Mouse (Mus musculus): ENCODE results near the gene Nup93. TPM values are rescaled to one million over a fixed set of nuclear protein-coding genes. Genes with fewer than 3 reads are reported as not detected.

The Nup93 gene
- polyA plus RNA-seq, 1 experiment from 2014 or later = 58.4 TPM

DNA sequence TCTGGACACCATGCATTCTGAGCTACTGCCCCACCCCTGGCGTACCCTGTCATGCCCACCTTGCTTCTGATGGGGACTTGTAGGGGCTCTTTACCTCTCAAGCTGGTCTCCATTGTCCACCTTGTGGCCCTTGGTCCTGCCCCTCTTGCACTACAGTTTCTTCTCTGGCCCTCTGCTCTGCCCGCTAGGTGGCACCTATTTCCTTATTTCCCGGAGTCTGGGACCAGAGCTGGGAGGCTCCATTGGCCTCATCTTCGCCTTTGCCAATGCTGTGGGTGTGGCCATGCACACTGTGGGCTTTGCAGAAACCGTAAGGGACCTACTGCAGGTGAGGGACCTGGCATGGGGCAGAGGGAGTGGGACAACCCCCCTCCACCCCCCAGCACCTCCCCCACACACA is 119.0 kb downstream of the Nup93 start:
- WGBS = 45% methylated on average over 5 of the region's 5 CpGs
- H3K4me1 ChIP-seq (ENCODE audit: control insufficient read depth, insufficient read depth, low read length) = no peaks in the 10 kb centered on the region

DNA sequence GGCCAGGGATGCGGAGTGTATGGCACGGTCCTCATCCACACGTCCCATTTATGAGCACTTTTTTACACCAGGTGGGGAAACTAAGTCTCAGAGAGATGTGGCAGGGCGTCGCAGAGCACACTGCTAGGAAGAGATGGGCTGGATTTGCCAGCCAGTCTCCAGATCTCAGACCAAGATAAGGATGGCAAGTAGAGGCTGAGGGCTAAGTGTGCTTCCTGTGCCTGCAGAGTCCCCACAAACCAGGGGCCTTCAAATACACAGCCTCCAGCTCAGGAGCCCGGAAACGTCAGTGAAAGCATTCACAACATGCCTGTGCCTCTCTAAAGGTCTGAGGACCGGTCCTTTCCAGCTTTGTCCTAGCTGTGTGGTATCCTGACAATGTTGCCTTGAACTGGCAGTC is 123.2 kb downstream of the Nup93 start:
- Histone ChIP-seq H3K27ac (ENCODE audit: low read depth, low read length) (no peak overlapping the region), H3K9me3 (ENCODE audit: control insufficient read depth, low read length) (no peaks in the 10 kb centered on the region), H3K9ac (replicated peaks; ENCODE audit: low read depth, low read length) (no peak overlapping the region), H3K27me3 (ENCODE audit: control insufficient read depth, insufficient read depth, low read length) (no peaks in the 10 kb centered on the region), H3K4me1 (ENCODE audit: control insufficient read depth, insufficient read depth, low read length) (no peaks in the 10 kb centered on the region), H3K4me2 (ENCODE audit: low read depth, low read length) (no peak overlapping the region), H3K36me3 (ENCODE audit: control insufficient read depth, insufficient read depth, low read length) (no peaks in the 10 kb centered on the region), H3K4me3 (ENCODE audit: low read depth, low read length) (no peak overlapping the region)
- 81% methylated on average over 8 of the region's 8 CpGs for WGBS
- ATAC-seq (ENCODE audit: low read depth) = no peak

More for the DNA sequence above, 119.0 kb downstream of the Nup93 start:
- Histone ChIP-seq H3K9me3 (ENCODE audit: control insufficient read depth, low read length) (no peaks in the 10 kb centered on the region), H3K4me2 (ENCODE audit: low read depth, low read length) (no peak overlapping the region), H3K27me3 (ENCODE audit: control insufficient read depth, insufficient read depth, low read length) (no peaks in the 10 kb centered on the region), H3K9ac (replicated peaks; ENCODE audit: low read depth, low read length) (no peak overlapping the region), H3K36me3 (ENCODE audit: control insufficient read depth, insufficient read depth, low read length) (no peaks in the 10 kb centered on the region), H3K27ac (ENCODE audit: low read depth, low read length) (no peak overlapping the region), H3K4me3 (ENCODE audit: low read depth, low read length) (no peak overlapping the region)
- ATAC-seq (ENCODE audit: low read depth) = no peak

DNA sequence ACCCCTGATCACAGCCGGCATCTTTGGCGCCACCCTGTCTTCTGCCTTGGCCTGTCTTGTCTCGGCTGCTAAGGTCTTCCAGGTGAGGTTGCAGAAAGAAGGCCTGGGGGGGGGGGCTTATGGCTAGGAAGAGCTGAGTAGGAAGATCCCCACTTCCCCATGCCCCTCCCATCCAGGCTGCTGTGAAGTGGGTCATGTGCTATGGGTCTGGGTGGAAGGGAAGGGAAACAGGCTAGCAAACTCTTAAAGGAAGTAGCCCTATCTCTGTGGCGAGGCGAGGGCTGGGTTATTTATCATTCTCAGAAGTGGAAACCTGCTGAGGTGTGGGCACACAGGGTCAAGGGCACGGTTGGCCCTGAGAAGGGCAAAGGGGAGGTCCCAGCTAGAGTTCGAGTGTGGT is 126.4 kb downstream of the Nup93 start:
- no peaks in the 10 kb centered on the region for H3K27me3 ChIP-seq (ENCODE audit: control insufficient read depth, insufficient read depth, low read length)
- H3K4me1 ChIP-seq (ENCODE audit: control insufficient read depth, insufficient read depth, low read length) = no peaks in the 10 kb centered on the region
- no peak overlapping the region for H3K4me2 ChIP-seq (ENCODE audit: low read depth, low read length)
- 87% methylated on average over 7 of the region's 7 CpGs for WGBS
- no peak overlapping the region for H3K4me3 ChIP-seq (ENCODE audit: low read depth, low read length)
- no peak overlapping the region for H3K9ac ChIP-seq (replicated peaks; ENCODE audit: low read depth, low read length)
- no peak for ATAC-seq (ENCODE audit: low read depth)
- H3K36me3 ChIP-seq (ENCODE audit: control insufficient read depth, insufficient read depth, low read length) = no peaks in the 10 kb centered on the region
- no peak overlapping the region for H3K27ac ChIP-seq (ENCODE audit: low read depth, low read length)
- H3K9me3 ChIP-seq (ENCODE audit: control insufficient read depth, low read length) = no peaks in the 10 kb centered on the region

DNA sequence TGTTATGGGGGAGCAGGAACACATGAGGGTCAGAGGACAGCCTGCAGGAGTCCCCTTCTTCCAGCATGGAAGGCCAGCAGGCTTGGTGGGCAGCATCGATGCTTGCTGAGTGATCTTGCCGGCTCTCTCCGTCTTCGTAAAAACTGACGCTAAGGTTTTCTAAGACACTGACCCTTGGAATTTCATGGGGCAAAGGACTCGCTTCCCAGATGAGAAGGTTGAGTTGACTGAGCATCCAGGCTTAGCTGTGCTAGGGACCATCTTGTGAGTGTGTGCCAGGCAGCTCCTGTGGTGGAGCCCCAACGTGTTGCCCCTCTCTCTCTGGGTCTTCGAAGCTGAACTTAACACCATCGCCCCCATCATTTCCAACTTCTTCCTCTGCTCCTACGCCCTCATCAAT is 128.3 kb downstream of the Nup93 start:
- no peak for ATAC-seq (ENCODE audit: low read depth)
- H3K36me3 ChIP-seq (ENCODE audit: control insufficient read depth, insufficient read depth, low read length) = no peaks in the 10 kb centered on the region
- no peak overlapping the region for H3K27ac ChIP-seq (ENCODE audit: low read depth, low read length)
- WGBS = 89% methylated on average over 10 of the region's 10 CpGs
- no peak overlapping the region for H3K9ac ChIP-seq (replicated peaks; ENCODE audit: low read depth, low read length)
- H3K4me3 ChIP-seq (ENCODE audit: low read depth, low read length) = no peak overlapping the region
- no peaks in the 10 kb centered on the region for H3K4me1 ChIP-seq (ENCODE audit: control insufficient read depth, insufficient read depth, low read length)
- no peaks in the 10 kb centered on the region for H3K9me3 ChIP-seq (ENCODE audit: control insufficient read depth, low read length)
- H3K27me3 ChIP-seq (ENCODE audit: control insufficient read depth, insufficient read depth, low read length) = no peaks in the 10 kb centered on the region
- H3K4me2 ChIP-seq (ENCODE audit: low read depth, low read length) = no peak overlapping the region

DNA sequence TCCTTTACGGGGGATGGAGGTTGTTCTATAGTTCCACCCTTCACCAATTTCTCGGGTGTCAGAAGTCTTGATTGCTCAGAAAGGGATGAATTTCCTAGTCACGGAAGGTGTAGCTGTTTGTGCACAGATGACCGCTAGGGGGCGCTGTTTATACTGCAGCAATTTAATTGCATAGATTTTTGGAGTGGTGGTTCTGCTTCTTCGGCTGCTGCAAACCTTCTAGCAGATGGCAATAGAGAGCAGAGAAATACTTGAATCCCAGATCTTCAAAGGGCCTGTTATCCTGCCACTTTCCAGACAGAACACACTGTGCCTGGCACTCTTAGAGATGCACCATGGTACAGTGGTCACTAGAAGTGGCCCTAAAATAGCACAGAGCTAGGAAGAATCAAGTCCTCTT is 128.9 kb downstream of the Nup93 start:
- Histone ChIP-seq H3K9ac (replicated peaks; ENCODE audit: low read depth, low read length) (no peak overlapping the region), H3K36me3 (ENCODE audit: control insufficient read depth, insufficient read depth, low read length) (no peaks in the 10 kb centered on the region), H3K27me3 (ENCODE audit: control insufficient read depth, insufficient read depth, low read length) (no peaks in the 10 kb centered on the region), H3K27ac (ENCODE audit: low read depth, low read length) (no peak overlapping the region), H3K4me3 (ENCODE audit: low read depth, low read length) (no peak overlapping the region), H3K9me3 (ENCODE audit: control insufficient read depth, low read length) (no peaks in the 10 kb centered on the region), H3K4me1 (ENCODE audit: control insufficient read depth, insufficient read depth, low read length) (no peaks in the 10 kb centered on the region), H3K4me2 (ENCODE audit: low read depth, low read length) (no peak overlapping the region)
- ATAC-seq (ENCODE audit: low read depth) = no peak
- 17% methylated on average over 6 of the region's 6 CpGs for WGBS

DNA sequence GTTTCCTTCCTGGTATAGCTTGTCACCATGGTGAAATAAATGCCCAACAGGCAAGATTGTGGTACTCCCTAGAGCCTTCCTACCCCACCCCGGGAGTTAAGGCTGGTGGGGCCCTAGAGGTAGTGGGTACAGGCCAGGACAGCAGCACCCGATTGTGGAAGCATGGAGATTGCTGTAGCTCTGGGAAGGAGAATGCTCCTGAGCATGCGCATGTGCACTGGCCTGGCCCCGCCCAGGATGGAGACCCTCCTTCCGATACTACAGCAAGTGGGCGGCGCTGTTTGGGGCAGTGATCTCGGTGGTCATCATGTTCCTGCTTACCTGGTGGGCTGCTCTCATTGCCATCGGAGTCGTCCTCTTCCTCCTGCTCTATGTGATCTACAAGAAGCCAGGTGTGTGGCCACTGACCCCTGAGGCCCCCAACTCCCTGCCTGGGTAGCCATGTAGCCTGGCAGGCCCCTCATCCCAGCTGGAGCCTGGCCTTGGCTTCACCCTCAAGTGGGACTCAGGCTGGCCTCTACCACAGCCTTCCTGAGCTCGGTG is 129.5 kb downstream of the Nup93 start:
- Histone ChIP-seq H3K4me1 (ENCODE audit: control insufficient read depth, insufficient read depth, low read length) (no peaks in the 10 kb centered on the region), H3K27me3 (ENCODE audit: control insufficient read depth, insufficient read depth, low read length) (no peaks in the 10 kb centered on the region), H3K4me3 (ENCODE audit: low read depth, low read length) (no peak overlapping the region), H3K4me2 (ENCODE audit: low read depth, low read length) (no peak overlapping the region), H3K9me3 (ENCODE audit: control insufficient read depth, low read length) (no peaks in the 10 kb centered on the region), H3K9ac (replicated peaks; ENCODE audit: low read depth, low read length) (no peak overlapping the region), H3K36me3 (ENCODE audit: control insufficient read depth, insufficient read depth, low read length) (no peaks in the 10 kb centered on the region), H3K27ac (ENCODE audit: low read depth, low read length) (no peak overlapping the region)
- 82% methylated on average over 11 of the region's 11 CpGs for WGBS
- ATAC-seq (ENCODE audit: low read depth) = no peak

DNA sequence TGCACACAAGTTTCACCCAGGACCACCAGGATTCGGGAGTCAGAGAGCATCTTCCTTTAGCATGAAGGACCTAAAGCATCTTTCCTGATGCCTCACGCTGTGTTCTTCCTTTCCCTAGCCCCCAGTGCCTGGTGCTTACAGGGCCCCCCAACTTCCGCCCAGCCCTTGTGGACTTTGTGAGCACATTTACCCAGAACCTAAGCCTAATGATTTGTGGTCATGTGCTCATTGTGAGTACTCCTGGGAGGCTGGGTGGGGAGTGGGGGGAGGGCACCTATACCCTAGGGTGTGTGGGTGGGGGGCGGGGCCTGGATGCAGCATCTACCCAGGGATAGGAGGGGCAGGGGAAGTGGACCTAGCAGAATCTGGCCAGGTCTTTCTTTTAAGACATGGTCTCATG is 131.3 kb downstream of the Nup93 start:
- no peaks in the 10 kb centered on the region for H3K36me3 ChIP-seq (ENCODE audit: control insufficient read depth, insufficient read depth, low read length)
- no peak for ATAC-seq (ENCODE audit: low read depth)
- no peak overlapping the region for H3K4me2 ChIP-seq (ENCODE audit: low read depth, low read length)
- H3K27me3 ChIP-seq (ENCODE audit: control insufficient read depth, insufficient read depth, low read length) = no peaks in the 10 kb centered on the region
- H3K4me1 ChIP-seq (ENCODE audit: control insufficient read depth, insufficient read depth, low read length) = no peaks in the 10 kb centered on the region
- no peaks in the 10 kb centered on the region for H3K9me3 ChIP-seq (ENCODE audit: control insufficient read depth, low read length)
- H3K9ac ChIP-seq (replicated peaks; ENCODE audit: low read depth, low read length) = no peak overlapping the region
- WGBS = 91% methylated on average over 4 of the region's 4 CpGs
- no peak overlapping the region for H3K27ac ChIP-seq (ENCODE audit: low read depth, low read length)
- no peak overlapping the region for H3K4me3 ChIP-seq (ENCODE audit: low read depth, low read length)

DNA sequence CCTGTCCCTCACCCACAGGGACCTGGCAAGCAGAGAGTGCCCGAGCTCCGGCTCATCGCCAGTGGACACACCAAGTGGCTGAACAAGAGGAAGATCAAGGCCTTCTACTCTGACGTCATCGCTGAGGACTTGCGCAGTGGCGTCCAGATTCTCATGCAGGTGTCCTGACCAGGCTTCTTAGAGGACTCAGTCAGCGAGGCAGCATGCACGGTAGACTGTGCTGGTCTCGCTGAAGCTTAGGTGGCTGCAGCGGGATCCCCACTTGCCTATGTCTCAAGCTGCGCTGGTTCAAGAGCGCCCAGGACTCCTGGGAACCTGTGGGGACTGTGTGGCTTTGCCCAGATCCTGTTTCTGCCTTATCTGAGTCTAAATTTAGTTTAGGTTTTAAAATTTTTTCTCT is 131.9 kb downstream of the Nup93 start:
- WGBS = 92% methylated on average over 13 of the region's 13 CpGs
- H3K9me3 ChIP-seq (ENCODE audit: control insufficient read depth, low read length) = no peaks in the 10 kb centered on the region
- no peaks in the 10 kb centered on the region for H3K27me3 ChIP-seq (ENCODE audit: control insufficient read depth, insufficient read depth, low read length)
- no peak overlapping the region for H3K4me2 ChIP-seq (ENCODE audit: low read depth, low read length)
- ATAC-seq (ENCODE audit: low read depth) = no peak
- H3K4me1 ChIP-seq (ENCODE audit: control insufficient read depth, insufficient read depth, low read length) = no peaks in the 10 kb centered on the region
- no peak overlapping the region for H3K4me3 ChIP-seq (ENCODE audit: low read depth, low read length)
- H3K27ac ChIP-seq (ENCODE audit: low read depth, low read length) = no peak overlapping the region
- H3K9ac ChIP-seq (replicated peaks; ENCODE audit: low read depth, low read length) = no peak overlapping the region
- no peaks in the 10 kb centered on the region for H3K36me3 ChIP-seq (ENCODE audit: control insufficient read depth, insufficient read depth, low read length)

DNA sequence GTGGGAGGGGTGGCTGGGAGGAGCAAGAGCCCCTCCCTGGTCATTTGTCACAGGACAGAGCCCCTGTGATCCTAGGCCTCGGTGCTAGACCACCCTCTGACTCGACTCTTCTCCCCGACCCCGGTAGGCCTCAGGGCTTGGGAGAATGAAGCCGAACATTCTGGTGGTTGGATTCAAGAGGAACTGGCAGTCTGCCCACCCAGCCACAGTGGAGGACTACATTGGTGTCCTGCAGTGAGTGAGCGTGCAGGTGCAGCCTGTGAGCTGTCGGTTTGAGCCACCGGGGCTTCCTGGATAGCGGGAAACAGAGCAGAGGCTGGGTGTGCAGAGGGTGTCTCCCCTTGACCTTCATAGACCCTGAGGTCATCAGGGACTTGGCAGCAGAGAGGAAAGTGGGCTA is 134.1 kb downstream of the Nup93 start:
- H3K4me2 ChIP-seq (ENCODE audit: low read depth, low read length) = no peak overlapping the region
- H3K4me1 ChIP-seq (ENCODE audit: control insufficient read depth, insufficient read depth, low read length) = no peaks in the 10 kb centered on the region
- H3K27me3 ChIP-seq (ENCODE audit: control insufficient read depth, insufficient read depth, low read length) = no peaks in the 10 kb centered on the region
- no peak overlapping the region for H3K9ac ChIP-seq (replicated peaks; ENCODE audit: low read depth, low read length)
- H3K9me3 ChIP-seq (ENCODE audit: control insufficient read depth, low read length) = no peaks in the 10 kb centered on the region
- no peaks in the 10 kb centered on the region for H3K36me3 ChIP-seq (ENCODE audit: control insufficient read depth, insufficient read depth, low read length)
- H3K27ac ChIP-seq (ENCODE audit: low read depth, low read length) = no peak overlapping the region
- ATAC-seq (ENCODE audit: low read depth) = no peak
- H3K4me3 ChIP-seq (ENCODE audit: low read depth, low read length) = no peak overlapping the region
- WGBS = 61% methylated on average over 9 of the region's 9 CpGs

All from neural tube, embryonic 14.5 days (tissue).